Mouse (Mus musculus): ENCODE measurements around the gene Npr3. TPM values are rescaled to one million over a fixed set of nuclear protein-coding genes. Genes with fewer than 3 reads are reported as not detected.

Gene Npr3
- polyA plus RNA-seq, 1 experiment: 2.1 TPM

DNA sequence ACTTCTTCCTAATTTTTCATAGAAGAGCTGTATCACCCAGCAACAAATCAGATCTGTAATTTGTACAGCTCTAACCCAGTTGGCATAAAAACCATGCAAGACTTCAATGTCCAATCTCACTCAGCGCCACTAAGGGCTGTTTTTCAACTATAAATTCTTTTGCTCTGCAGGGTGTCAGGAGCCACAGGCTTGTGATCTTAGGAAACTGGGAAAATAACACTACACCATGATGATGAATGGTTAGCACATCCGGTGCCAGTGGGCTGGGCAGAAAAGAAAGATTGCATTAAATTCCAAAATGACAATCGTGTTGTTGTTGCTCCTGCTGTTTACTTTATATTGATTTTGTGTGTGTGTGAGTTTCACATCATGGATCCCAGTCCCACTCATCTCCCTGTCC, 42.4 kb upstream of the Npr3 start:
- H3K36me3 ChIP-seq (ENCODE audit: control insufficient read depth, insufficient read depth, low read length, poor library complexity, severe bottlenecking): no peaks in the 10 kb centered on the region
- no peaks in the 10 kb centered on the region for H3K9me3 ChIP-seq (replicated peaks; ENCODE audit: control insufficient read depth, insufficient read depth, low read length, poor library complexity, severe bottlenecking)
- H3K9ac ChIP-seq (ENCODE audit: low read depth, poor library complexity, severe bottlenecking): no peak overlapping the region
- no peak overlapping the region for H3K27ac ChIP-seq (ENCODE audit: insufficient read depth, low read length)
- no peak for TF ChIP-seq EP300 (IDR thresholded peaks at IDR 0.05; ENCODE audit: insufficient read depth, low read depth, low read length)
- TF ChIP-seq CTCF (IDR thresholded peaks at IDR 0.05; ENCODE audit: low read depth, low read length): no peak
- no peak for TF ChIP-seq POLR2A (IDR thresholded peaks at IDR 0.05; ENCODE audit: insufficient read depth, low read length)
- no peaks in the 10 kb centered on the region for H3K27me3 ChIP-seq (ENCODE audit: control insufficient read depth, insufficient read depth, low read length, poor library complexity, severe bottlenecking)
- H3K4me1 ChIP-seq (ENCODE audit: control insufficient read depth, insufficient read depth, low read length): no peaks in the 10 kb centered on the region
- H3K4me3 ChIP-seq (ENCODE audit: low read depth, low read length): no peak overlapping the region

DNA sequence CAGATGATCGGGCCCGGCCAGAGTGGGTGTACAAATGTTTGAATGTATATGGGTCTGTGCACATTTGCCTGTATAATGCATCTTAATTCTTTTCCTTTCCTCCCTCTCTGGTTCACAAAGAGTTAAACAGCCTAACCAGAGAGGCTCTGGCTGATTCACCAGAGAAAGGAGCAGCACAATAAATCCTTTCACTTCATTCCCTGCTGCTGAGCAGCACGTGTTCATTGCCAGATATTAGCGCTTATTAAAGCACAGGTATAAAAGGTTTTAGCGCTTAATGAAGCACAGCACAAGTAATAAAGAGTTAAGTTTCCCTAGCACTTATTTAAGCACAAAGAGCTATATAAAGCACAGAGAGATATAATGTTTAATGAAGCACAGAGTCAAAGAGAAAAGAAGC, 33.8 kb upstream of the Npr3 start:
- H3K36me3 ChIP-seq (ENCODE audit: control insufficient read depth, insufficient read depth, low read length, poor library complexity, severe bottlenecking): no peaks in the 10 kb centered on the region
- no peak overlapping the region for H3K9ac ChIP-seq (ENCODE audit: low read depth, poor library complexity, severe bottlenecking)
- H3K27me3 ChIP-seq (ENCODE audit: control insufficient read depth, insufficient read depth, low read length, poor library complexity, severe bottlenecking): no peaks in the 10 kb centered on the region
- TF ChIP-seq POLR2A (IDR thresholded peaks at IDR 0.05; ENCODE audit: insufficient read depth, low read length) (no peak), CTCF (IDR thresholded peaks at IDR 0.05; ENCODE audit: low read depth, low read length) (no peak), EP300 (IDR thresholded peaks at IDR 0.05; ENCODE audit: insufficient read depth, low read depth, low read length) (no peak)
- no peaks in the 10 kb centered on the region for H3K9me3 ChIP-seq (replicated peaks; ENCODE audit: control insufficient read depth, insufficient read depth, low read length, poor library complexity, severe bottlenecking)
- H3K27ac ChIP-seq (ENCODE audit: insufficient read depth, low read length): no peak overlapping the region
- no peak overlapping the region for H3K4me3 ChIP-seq (ENCODE audit: low read depth, low read length)
- no peaks in the 10 kb centered on the region for H3K4me1 ChIP-seq (ENCODE audit: control insufficient read depth, insufficient read depth, low read length)

DNA sequence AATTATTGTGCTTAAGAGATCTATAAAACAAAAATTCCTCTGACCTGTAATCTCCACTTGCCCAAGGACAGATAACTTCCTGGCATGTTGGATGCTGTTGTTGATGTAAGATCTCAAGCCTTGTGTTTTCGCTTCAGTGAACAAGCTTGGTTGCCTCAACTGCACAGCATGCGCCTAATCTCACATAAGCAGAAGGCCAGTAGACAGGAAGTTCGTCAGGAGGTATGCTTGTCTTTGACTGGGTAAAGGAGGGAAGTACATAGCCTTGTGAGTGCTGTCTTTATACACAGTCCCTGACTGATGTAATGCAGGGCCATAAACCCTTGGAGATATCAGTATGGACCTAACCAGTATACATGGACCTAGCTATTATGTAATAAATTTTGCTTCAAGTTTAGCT, 20.7 kb upstream of the Npr3 start:
- H3K36me3 ChIP-seq (ENCODE audit: control insufficient read depth, insufficient read depth, low read length, poor library complexity, severe bottlenecking): no peaks in the 10 kb centered on the region
- H3K4me1 ChIP-seq (ENCODE audit: control insufficient read depth, insufficient read depth, low read length): no peaks in the 10 kb centered on the region
- H3K9me3 ChIP-seq (replicated peaks; ENCODE audit: control insufficient read depth, insufficient read depth, low read length, poor library complexity, severe bottlenecking): 0 out of 2 replicates have a peak, but pooled peaks cover 2% of the 10 kb centered on the region
- H3K27ac ChIP-seq (ENCODE audit: insufficient read depth, low read length): no peak overlapping the region
- no peak for TF ChIP-seq EP300 (IDR thresholded peaks at IDR 0.05; ENCODE audit: insufficient read depth, low read depth, low read length)
- TF ChIP-seq CTCF (IDR thresholded peaks at IDR 0.05; ENCODE audit: low read depth, low read length): no peak
- no peak for TF ChIP-seq POLR2A (IDR thresholded peaks at IDR 0.05; ENCODE audit: insufficient read depth, low read length)
- no peak overlapping the region for H3K4me3 ChIP-seq (ENCODE audit: low read depth, low read length)
- no peak overlapping the region for H3K9ac ChIP-seq (ENCODE audit: low read depth, poor library complexity, severe bottlenecking)
- no peaks in the 10 kb centered on the region for H3K27me3 ChIP-seq (ENCODE audit: control insufficient read depth, insufficient read depth, low read length, poor library complexity, severe bottlenecking)

DNA sequence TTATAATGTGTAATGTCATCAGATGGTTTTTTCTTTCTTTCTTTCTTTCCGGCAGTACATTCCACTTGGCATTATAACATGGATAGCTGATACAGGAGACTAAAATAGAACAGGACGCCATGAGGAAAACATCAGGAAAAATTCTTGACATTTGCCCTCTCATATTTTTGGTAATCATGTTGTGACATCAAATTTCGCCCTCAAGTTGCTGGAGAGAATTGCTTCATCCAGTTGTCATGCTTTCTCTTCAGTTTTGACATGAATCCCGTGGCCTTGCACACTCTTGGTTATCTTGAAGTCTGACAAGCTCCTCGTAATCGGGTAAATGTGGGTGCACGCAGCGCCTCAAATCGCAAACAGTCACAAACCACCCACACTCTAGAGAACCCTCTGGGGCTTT, 7.0 kb upstream of the Npr3 start:
- Histone ChIP-seq H3K9me3 (replicated peaks; ENCODE audit: control insufficient read depth, insufficient read depth, low read length, poor library complexity, severe bottlenecking) (peaks cover 6% of the 10 kb centered on the region), H3K27me3 (ENCODE audit: control insufficient read depth, insufficient read depth, low read length, poor library complexity, severe bottlenecking) (no peaks in the 10 kb centered on the region), H3K4me1 (ENCODE audit: control insufficient read depth, insufficient read depth, low read length) (no peaks in the 10 kb centered on the region), H3K4me3 (ENCODE audit: low read depth, low read length) (no peak overlapping the region), H3K27ac (ENCODE audit: insufficient read depth, low read length) (no peak overlapping the region), H3K9ac (ENCODE audit: low read depth, poor library complexity, severe bottlenecking) (no peak overlapping the region), H3K36me3 (ENCODE audit: control insufficient read depth, insufficient read depth, low read length, poor library complexity, severe bottlenecking) (no peaks in the 10 kb centered on the region)
- TF ChIP-seq CTCF (IDR thresholded peaks at IDR 0.05; ENCODE audit: low read depth, low read length) (no peak), POLR2A (IDR thresholded peaks at IDR 0.05; ENCODE audit: insufficient read depth, low read length) (no peak), EP300 (IDR thresholded peaks at IDR 0.05; ENCODE audit: insufficient read depth, low read depth, low read length) (no peak)

DNA sequence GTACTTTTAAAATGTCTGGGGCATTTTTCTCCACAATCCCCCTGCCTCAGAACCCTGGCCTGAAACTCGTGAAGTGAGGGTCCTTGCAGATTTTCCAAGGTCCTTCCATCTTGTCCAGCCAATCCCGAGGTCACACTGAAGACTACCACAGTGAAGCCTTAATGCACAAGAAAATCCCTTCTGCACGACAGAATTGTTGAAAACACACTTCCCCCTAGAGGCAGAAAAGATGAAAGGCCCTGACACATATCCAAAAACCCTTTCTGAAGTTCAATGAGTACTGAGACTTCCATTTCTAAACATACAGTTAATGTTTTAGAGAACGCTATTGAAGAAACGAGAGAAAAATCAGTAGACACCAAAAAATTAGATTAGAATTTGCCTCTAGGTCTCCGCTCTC, 2.8 kb upstream of the Npr3 start:
- TF ChIP-seq POLR2A (IDR thresholded peaks at IDR 0.05; ENCODE audit: insufficient read depth, low read length): no peak
- no peak for TF ChIP-seq EP300 (IDR thresholded peaks at IDR 0.05; ENCODE audit: insufficient read depth, low read depth, low read length)
- no peak for TF ChIP-seq CTCF (IDR thresholded peaks at IDR 0.05; ENCODE audit: low read depth, low read length)
- Histone ChIP-seq H3K9me3 (replicated peaks; ENCODE audit: control insufficient read depth, insufficient read depth, low read length, poor library complexity, severe bottlenecking) (no peaks in the 10 kb centered on the region), H3K27me3 (ENCODE audit: control insufficient read depth, insufficient read depth, low read length, poor library complexity, severe bottlenecking) (peaks cover 7% of the 10 kb centered on the region), H3K27ac (ENCODE audit: insufficient read depth, low read length) (no peak overlapping the region), H3K4me3 (ENCODE audit: low read depth, low read length) (no peak overlapping the region), H3K4me1 (ENCODE audit: control insufficient read depth, insufficient read depth, low read length) (no peaks in the 10 kb centered on the region), H3K36me3 (ENCODE audit: control insufficient read depth, insufficient read depth, low read length, poor library complexity, severe bottlenecking) (no peaks in the 10 kb centered on the region), H3K9ac (ENCODE audit: low read depth, poor library complexity, severe bottlenecking) (no peak overlapping the region)

DNA sequence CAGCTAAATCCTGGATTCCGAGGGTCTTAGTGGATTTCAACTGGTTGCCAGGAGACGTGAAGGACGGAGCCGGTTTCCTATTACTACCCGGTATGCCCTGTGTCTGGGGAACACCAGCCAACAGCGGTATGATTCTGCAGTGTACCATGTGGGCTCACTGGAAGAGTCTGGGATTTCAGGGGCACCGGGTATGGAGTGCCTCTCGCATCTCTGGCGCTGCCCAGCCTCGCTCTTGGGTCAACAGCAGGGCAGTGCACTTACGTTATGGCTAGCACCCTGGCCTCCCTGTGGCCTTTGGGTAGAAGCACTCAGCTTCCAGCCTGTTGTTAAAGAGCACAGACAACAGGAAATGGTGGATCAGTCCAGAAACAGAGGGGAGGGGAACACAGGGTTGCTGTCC, 1.1 kb upstream of the Npr3 start:
- no peaks in the 10 kb centered on the region for H3K9me3 ChIP-seq (replicated peaks; ENCODE audit: control insufficient read depth, insufficient read depth, low read length, poor library complexity, severe bottlenecking)
- no peak overlapping the region for H3K27ac ChIP-seq (ENCODE audit: insufficient read depth, low read length)
- no peak overlapping the region for H3K9ac ChIP-seq (ENCODE audit: low read depth, poor library complexity, severe bottlenecking)
- H3K36me3 ChIP-seq (ENCODE audit: control insufficient read depth, insufficient read depth, low read length, poor library complexity, severe bottlenecking): no peaks in the 10 kb centered on the region
- H3K4me3 ChIP-seq (ENCODE audit: low read depth, low read length): no peak overlapping the region
- H3K27me3 ChIP-seq (ENCODE audit: control insufficient read depth, insufficient read depth, low read length, poor library complexity, severe bottlenecking): peaks cover 7% of the 10 kb centered on the region
- H3K4me1 ChIP-seq (ENCODE audit: control insufficient read depth, insufficient read depth, low read length): no peaks in the 10 kb centered on the region
- TF ChIP-seq POLR2A (IDR thresholded peaks at IDR 0.05; ENCODE audit: insufficient read depth, low read length) (no peak), CTCF (IDR thresholded peaks at IDR 0.05; ENCODE audit: low read depth, low read length) (no peak), EP300 (IDR thresholded peaks at IDR 0.05; ENCODE audit: insufficient read depth, low read depth, low read length) (no peak)
